Mouse (Mus musculus) E14TG2a.4 (cell line): ENCODE data around the gene Sos1.

ENCODE experiments used
- H3K27me3 ChIP-seq: 2 replicates; pipeline ENCODE4 v1.6.1; 2014; ENCODE audit warnings: low read length, control low read depth; ENCODE audit not compliant: insufficient read depth
- H3K36me3 ChIP-seq: 2 replicates; pipeline ENCODE4 v1.6.1; 2014; ENCODE audit warnings: low read length, control low read depth; ENCODE audit not compliant: insufficient read depth
- H3K4me1 ChIP-seq: replicated peaks from 2 replicates; pipeline ENCODE4 v1.6.1; 2014; ENCODE audit warnings: low read depth, low read length, control low read depth
- H3K4me3 ChIP-seq: replicated peaks from 2 replicates; pipeline ENCODE4 v1.5.1; 2014; ENCODE audit warnings: mild to moderate bottlenecking, low read length
- H3K9me3 ChIP-seq: 2 replicates; pipeline ENCODE4 v1.6.1; 2014; ENCODE audit warnings: low read length, control low read depth
- CTCF ChIP-seq: conservative IDR thresholded peaks from 2 replicates; pipeline ENCODE4 v1.5.1; 2014; ENCODE audit warnings: low read length
- NANOG ChIP-seq: IDR thresholded peaks from 2 replicates; pipeline ENCODE4 v1.6.1; 2014; ENCODE audit warnings: borderline replicate concordance, low read length, mixed read lengths
- POU5F1 ChIP-seq: IDR thresholded peaks from 2 replicates; pipeline ENCODE4 v1.6.1; 2014; ENCODE audit warnings: low read length, borderline replicate concordance

Gene Sos1

GRCm38 (mm10) chr17:80480031-80480854 is at the start of gene Sos1:
Gene Sos1, minus strand, starts transcription at chr17:80480453.
- Histone ChIP-seq H3K36me3 (peaks cover 20% of the 10 kb centered on the region), H3K9me3 (no peaks in the 10 kb centered on the region), H3K4me1 (peaks cover 55% of the 10 kb centered on the region), H3K27me3 (no peaks in the 10 kb centered on the region), H3K4me3 (peak within 1 kb of the TSS; percentile 90)
- TF ChIP-seq CTCF (no peak), POU5F1 (no peak), NANOG (no peak)

GRCm38 (mm10) chr17:80523231-80523630 is 43.0 kb upstream of the Sos1 start:
- Histone ChIP-seq H3K36me3 (no peaks in the 10 kb centered on the region), H3K27me3 (no peaks in the 10 kb centered on the region), H3K4me1 (peaks cover 6% of the 10 kb centered on the region), H3K4me3 (no peak overlapping the region), H3K9me3 (no peaks in the 10 kb centered on the region)
- TF ChIP-seq POU5F1 (no peak), CTCF (no peak), NANOG (no peak)

- H3K9me3 ChIP-seq: no peaks in the 10 kb centered on the region
- H3K4me3 ChIP-seq: no peak overlapping the region
- TF ChIP-seq POU5F1: no peak
- TF ChIP-seq NANOG: no peak
- no peak for TF ChIP-seq CTCF
- H3K36me3 ChIP-seq: no peaks in the 10 kb centered on the region
- H3K27me3 ChIP-seq: no peaks in the 10 kb centered on the region
- H3K4me1 ChIP-seq: peaks cover 9% of the 10 kb centered on the region
Measured at GRCm38 (mm10) chr17:80522229-80522556, 41.9 kb upstream of the Sos1 start.

GRCm38 (mm10) chr17:80521521-80522228 is 41.4 kb upstream of the Sos1 start:
- Histone ChIP-seq H3K4me1 (peaks cover 14% of the 10 kb centered on the region), H3K36me3 (no peaks in the 10 kb centered on the region), H3K9me3 (no peaks in the 10 kb centered on the region), H3K27me3 (no peaks in the 10 kb centered on the region), H3K4me3 (no peak overlapping the region)
- TF ChIP-seq NANOG: no peak
- TF ChIP-seq POU5F1: no peak
- no peak for TF ChIP-seq CTCF

DNA sequence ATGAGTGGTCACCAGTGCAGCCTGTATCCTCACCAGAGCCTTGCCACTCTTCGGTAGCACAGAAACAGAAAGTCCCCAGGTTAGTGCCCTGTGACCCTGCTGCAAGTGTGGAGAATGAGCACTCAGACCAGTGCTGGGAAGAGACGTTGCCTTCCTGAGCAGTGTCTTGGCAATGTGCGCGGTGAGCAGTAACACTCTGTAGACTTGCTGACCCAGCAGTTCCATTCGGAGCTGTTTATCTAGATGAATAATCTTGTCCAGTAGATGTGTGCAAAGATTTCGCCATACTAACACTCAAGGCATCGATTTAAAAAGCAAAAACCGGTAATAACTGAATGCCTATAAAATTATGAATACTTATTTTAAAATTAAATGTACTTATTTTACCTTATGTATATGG is 40.3 kb upstream of the Sos1 start:
- H3K9me3 ChIP-seq: no peaks in the 10 kb centered on the region
- TF ChIP-seq POU5F1: no peak
- no peak for TF ChIP-seq NANOG
- no peak for TF ChIP-seq CTCF
- no peaks in the 10 kb centered on the region for H3K36me3 ChIP-seq
- no peaks in the 10 kb centered on the region for H3K27me3 ChIP-seq
- no peak overlapping the region for H3K4me3 ChIP-seq
- H3K4me1 ChIP-seq: peaks cover 14% of the 10 kb centered on the region

- Histone ChIP-seq H3K4me3 (no peak overlapping the region), H3K27me3 (no peaks in the 10 kb centered on the region), H3K4me1 (peaks cover 14% of the 10 kb centered on the region), H3K9me3 (no peaks in the 10 kb centered on the region), H3K36me3 (no peaks in the 10 kb centered on the region)
- no peak for TF ChIP-seq NANOG
- no peak for TF ChIP-seq CTCF
- no peak for TF ChIP-seq POU5F1
Measured at GRCm38 (mm10) chr17:80518811-80519210, 38.6 kb upstream of the Sos1 start.

DNA sequence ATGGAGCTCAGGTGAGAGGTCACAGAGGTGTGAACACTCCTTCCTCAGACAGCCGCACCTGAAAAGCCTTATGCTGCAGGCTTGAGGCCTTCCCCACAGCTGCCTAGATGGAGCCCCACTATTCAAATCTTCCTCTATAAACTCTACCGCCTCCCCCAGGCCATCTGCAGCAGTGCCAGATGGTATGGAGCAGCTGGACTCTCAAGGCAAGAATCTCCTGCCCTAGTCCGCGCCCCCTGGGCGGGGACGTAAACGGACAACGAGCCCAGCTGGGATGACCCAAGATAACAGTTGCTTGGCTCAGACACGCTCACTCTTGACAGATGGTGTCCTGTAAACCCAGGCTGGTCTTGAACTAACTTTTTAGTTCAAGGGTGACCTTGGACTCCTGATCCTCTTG is 37.0 kb upstream of the Sos1 start:
- H3K9me3 ChIP-seq: no peaks in the 10 kb centered on the region

GRCm38 (mm10) chr17:80515956-80516355 is 35.7 kb upstream of the Sos1 start:
- no peak overlapping the region for H3K4me3 ChIP-seq
- TF ChIP-seq POU5F1 (no peak), CTCF (no peak), NANOG (no peak)
- H3K9me3 ChIP-seq: no peaks in the 10 kb centered on the region
- no peaks in the 10 kb centered on the region for H3K36me3 ChIP-seq
- H3K27me3 ChIP-seq: no peaks in the 10 kb centered on the region
- H3K4me1 ChIP-seq: peaks cover 9% of the 10 kb centered on the region

More for the DNA sequence above, 37.0 kb upstream of the Sos1 start:
- TF ChIP-seq NANOG (no peak), CTCF (peak; percentile 20)
- Histone ChIP-seq H3K4me1 (peaks cover 14% of the 10 kb centered on the region), H3K27me3 (no peaks in the 10 kb centered on the region), H3K4me3 (no peak overlapping the region), H3K36me3 (no peaks in the 10 kb centered on the region)

GRCm38 (mm10) chr17:80515513-80515912 is 35.3 kb upstream of the Sos1 start:
- H3K36me3 ChIP-seq: no peaks in the 10 kb centered on the region

More at GRCm38 (mm10) chr17:80515513-80515912, 35.3 kb upstream of the Sos1 start:
- Histone ChIP-seq H3K4me1 (peaks cover 9% of the 10 kb centered on the region), H3K27me3 (no peaks in the 10 kb centered on the region), H3K9me3 (no peaks in the 10 kb centered on the region), H3K4me3 (no peak overlapping the region)
- TF ChIP-seq NANOG (no peak), POU5F1 (no peak), CTCF (no peak)
